Mouse (Mus musculus) midbrain, embryonic 11.5 days (tissue): ENCODE measurements around the gene Ech1. TPM values are rescaled to one million over a fixed set of nuclear protein-coding genes. Genes with fewer than 3 reads are reported as not detected.
"Not testable (repeated sequence)": the region's sequence is repeated elsewhere in the genome, so short reads cannot be mapped to it uniquely, and the experiment has no call there.

Experiments
- ATAC-seq: fragments of 200-750 bp; cut with Nextera tagmentation; 2 replicates; pipeline ENCODE4 v1.8.0; 2017; ENCODE audit warnings: moderate TSS enrichment, moderate library complexity; ENCODE audit not compliant: low FRiP score
- DNase-seq: peaks from one replicate; pipeline ENCODE4 v3.0.0; 2015; ENCODE audit warnings: low spot score; ENCODE audit errors: missing footprints
- H3K27ac ChIP-seq: fragments of 300-500 bp; sonication (generic); 2 replicates; pipeline ENCODE4 v1.5.1; 2014; ENCODE audit warnings: low read depth, low read length
- H3K27me3 ChIP-seq: fragments of 300-500 bp; sonication (generic); 2 replicates; pipeline ENCODE4 v1.6.1; 2014; ENCODE audit warnings: mild to moderate bottlenecking, low read length, moderate library complexity, mixed read lengths; ENCODE audit not compliant: control insufficient read depth, insufficient read depth
- H3K36me3 ChIP-seq: fragments of 300-500 bp; sonication (generic); 2 replicates; pipeline ENCODE4 v1.6.1; 2014; ENCODE audit warnings: mild to moderate bottlenecking, low read length, moderate library complexity, mixed read lengths; ENCODE audit not compliant: control insufficient read depth, insufficient read depth
- H3K4me1 ChIP-seq: fragments of 300-500 bp; sonication (generic); 2 replicates; pipeline ENCODE4 v1.6.1; 2014; ENCODE audit warnings: low read length; ENCODE audit not compliant: control insufficient read depth, insufficient read depth
- H3K4me2 ChIP-seq: fragments of 300-500 bp; sonication (generic); 2 replicates; pipeline ENCODE4 v1.6.1; 2014; ENCODE audit warnings: mild to moderate bottlenecking, moderate library complexity
- H3K4me3 ChIP-seq: fragments of 300-500 bp; sonication (generic); 2 replicates; pipeline ENCODE4 v1.5.1; 2014; ENCODE audit warnings: low read depth, low read length
- H3K9ac ChIP-seq: fragments of 300-500 bp; sonication (generic); 2 replicates; pipeline ENCODE4 v1.6.1; 2014; ENCODE audit warnings: low read length
- H3K9me3 ChIP-seq: fragments of 300-500 bp; sonication (generic); 2 replicates; pipeline ENCODE4 v1.6.1; 2016; ENCODE audit warnings: low read length; ENCODE audit not compliant: control insufficient read depth
- WGBS: fragments of 180-500 bp; shearing (Covaris S2); extraction: QIAGEN DNeasy Blood & Tissue Kit; methylation state at CpG from one replicate; pipeline ENCODE4 v1.1.7; 2014; 5-methylcytosine and 5-hydroxymethylcytosine counted together
- polyA plus RNA-seq: library from polyadenylated mRNA; unstranded; fragments of >200 nt; fragmentation: Nextera tagmentation; extraction: Ambion mirVana; gene quantifications from 2 replicates; pipeline ENCODE4 v1.2.1, GENCODE M21; 2014

Ech1 gene
- polyA plus RNA-seq, 1 experiment from 2014 or later: 80.5 TPM

DNA sequence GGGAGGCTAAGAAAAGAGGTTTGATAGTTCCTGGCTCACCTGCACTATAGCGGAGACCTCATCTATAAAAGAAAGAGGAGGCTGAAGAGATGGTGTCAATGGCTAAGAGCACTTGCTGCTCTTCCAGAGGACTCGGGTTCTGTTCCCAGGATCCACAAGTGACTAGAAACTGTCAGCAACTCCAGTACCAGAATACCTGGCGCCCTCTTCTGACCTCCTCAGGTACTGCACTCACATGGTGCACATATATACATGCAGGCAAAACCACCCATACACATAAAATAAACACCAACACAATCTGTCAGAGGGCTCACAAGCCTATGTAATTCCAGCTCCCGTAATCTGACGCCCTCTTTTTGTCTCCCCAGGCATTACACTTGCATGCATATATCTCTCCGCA, 35.9 kb downstream of the Ech1 start:
- ATAC-seq (no peak), DNase-seq (no peak)
- H3K4me1 ChIP-seq: peaks cover under 1% of the 10 kb centered on the region; the same call in 1 of the 2 replicates
- WGBS: 89% methylated on average over 6 of the region's 6 CpGs
- no peak overlapping the region for H3K4me2 ChIP-seq
- no peak overlapping the region for H3K9ac ChIP-seq
- peaks cover 4% of the 10 kb centered on the region; the same call in 1 of the 2 replicates for H3K9me3 ChIP-seq
- no peaks in the 10 kb centered on the region for H3K27me3 ChIP-seq
- no peaks in the 10 kb centered on the region for H3K36me3 ChIP-seq
- H3K27ac ChIP-seq: no peak overlapping the region
- H3K4me3 ChIP-seq: no peak overlapping the region

DNA sequence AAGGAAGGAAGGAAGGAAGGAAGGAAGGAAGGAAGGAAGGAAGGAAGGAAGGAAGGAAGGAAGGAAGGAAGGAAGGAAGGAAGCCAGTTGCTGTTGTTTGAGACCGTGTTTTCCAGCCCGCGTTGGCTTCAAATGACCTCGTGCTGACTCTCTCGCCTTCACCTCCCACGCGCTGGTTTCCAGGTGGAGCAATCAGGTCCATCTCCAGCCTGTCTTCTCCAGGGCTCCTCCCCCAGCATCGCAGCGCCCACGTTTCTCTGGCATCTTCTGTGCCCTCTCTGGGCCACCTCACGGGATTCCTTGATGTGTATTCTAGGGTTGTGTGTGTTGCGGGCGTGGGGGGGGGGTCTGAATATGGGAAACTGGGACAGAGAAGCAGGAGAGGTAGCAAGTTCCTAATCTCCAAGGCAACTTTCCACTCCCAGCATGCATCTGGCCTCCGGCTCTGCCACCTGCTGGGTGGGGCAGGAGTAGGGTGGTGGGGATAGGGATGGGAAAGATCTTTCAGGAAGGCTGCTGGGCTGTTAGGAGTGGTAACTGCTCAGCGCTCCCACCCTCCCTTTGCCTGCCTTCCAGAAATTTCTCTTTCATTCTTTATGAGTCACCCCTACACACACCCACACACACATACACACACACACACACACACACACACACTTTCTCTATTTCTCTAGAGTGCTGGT, 37.9 kb downstream of the Ech1 start:
- WGBS: 86% methylated on average over 15 of the region's 15 CpGs
- Histone ChIP-seq H3K9me3 (peaks cover 4% of the 10 kb centered on the region; the same call in 1 of the 2 replicates), H3K4me3 (no peak overlapping the region), H3K4me1 (peaks cover 2% of the 10 kb centered on the region; the same call in 1 of the 2 replicates), H3K4me2 (no peak overlapping the region), H3K27ac (no peak overlapping the region), H3K9ac (no peak overlapping the region), H3K27me3 (no peaks in the 10 kb centered on the region), H3K36me3 (no peaks in the 10 kb centered on the region)
- no peak for DNase-seq
- no peak for ATAC-seq

DNA sequence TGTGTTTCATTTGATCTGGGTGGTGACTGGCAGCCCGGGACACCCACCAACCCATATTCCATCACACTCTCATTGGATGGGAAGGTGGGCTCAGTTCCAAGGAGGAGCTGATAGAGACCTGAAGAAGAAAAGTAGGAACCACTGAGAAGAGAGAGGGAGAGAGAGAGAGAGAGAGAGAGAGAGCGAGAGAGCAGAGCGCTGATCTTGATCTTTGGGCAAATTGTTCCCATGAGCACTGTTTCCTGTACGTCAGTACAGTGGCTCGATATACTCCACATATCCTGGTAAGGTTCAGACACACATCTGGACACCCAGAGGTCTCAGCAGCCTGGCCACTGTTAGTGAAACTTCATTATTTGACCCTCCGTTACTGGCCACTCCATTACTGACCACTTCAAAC, 38.5 kb downstream of the Ech1 start, which contains the start of gene Lgals7:
Gene Lgals7, plus strand, starts transcription at position 314 of the 400 bp plus-strand sequence.
- H3K9ac ChIP-seq: no peak within 1 kb of the TSS; the same call in 1 of the 2 replicates
- H3K4me1 ChIP-seq: peaks cover 2% of the 10 kb centered on the region; the same call in 1 of the 2 replicates
- H3K36me3 ChIP-seq: no peaks in the 10 kb centered on the region
- 91% methylated on average over 6 of the region's 6 CpGs for WGBS
- DNase-seq (no peak), ATAC-seq (no peak)
- no peaks in the 10 kb centered on the region for H3K27me3 ChIP-seq
- peaks cover 4% of the 10 kb centered on the region; the same call in 1 of the 2 replicates for H3K9me3 ChIP-seq
- H3K4me3 ChIP-seq: no peak within 1 kb of the TSS
- H3K27ac ChIP-seq: no peak within 1 kb of the TSS
- H3K4me2 ChIP-seq: no peak within 1 kb of the TSS

DNA sequence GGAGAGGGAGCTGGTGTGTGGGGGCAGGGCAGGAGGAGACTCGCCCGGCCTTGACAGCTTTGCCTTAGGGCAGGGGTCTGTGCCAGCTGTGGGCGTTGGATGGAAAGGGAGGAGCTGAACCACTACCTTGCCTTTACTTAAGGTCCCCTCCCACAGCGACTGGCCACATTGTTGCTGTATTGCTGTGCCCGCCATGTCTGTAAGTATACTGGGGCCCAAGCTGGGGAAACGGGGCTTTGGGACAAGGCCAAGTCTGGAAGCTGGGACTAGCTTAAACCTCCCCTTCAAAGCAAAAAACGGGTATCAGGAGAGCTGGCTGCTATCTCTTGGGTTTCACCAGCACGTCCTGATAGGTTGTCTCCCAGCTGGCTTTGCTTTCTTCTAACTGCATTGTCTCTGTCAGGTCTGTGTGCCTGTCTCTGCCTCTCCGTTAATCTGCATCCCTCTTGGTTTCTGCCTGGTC, 39.3 kb downstream of the Ech1 start:
- ATAC-seq: no peak
- no peak overlapping the region for H3K4me2 ChIP-seq
- H3K9ac ChIP-seq: no peak overlapping the region; the same call in 1 of the 2 replicates

DNA sequence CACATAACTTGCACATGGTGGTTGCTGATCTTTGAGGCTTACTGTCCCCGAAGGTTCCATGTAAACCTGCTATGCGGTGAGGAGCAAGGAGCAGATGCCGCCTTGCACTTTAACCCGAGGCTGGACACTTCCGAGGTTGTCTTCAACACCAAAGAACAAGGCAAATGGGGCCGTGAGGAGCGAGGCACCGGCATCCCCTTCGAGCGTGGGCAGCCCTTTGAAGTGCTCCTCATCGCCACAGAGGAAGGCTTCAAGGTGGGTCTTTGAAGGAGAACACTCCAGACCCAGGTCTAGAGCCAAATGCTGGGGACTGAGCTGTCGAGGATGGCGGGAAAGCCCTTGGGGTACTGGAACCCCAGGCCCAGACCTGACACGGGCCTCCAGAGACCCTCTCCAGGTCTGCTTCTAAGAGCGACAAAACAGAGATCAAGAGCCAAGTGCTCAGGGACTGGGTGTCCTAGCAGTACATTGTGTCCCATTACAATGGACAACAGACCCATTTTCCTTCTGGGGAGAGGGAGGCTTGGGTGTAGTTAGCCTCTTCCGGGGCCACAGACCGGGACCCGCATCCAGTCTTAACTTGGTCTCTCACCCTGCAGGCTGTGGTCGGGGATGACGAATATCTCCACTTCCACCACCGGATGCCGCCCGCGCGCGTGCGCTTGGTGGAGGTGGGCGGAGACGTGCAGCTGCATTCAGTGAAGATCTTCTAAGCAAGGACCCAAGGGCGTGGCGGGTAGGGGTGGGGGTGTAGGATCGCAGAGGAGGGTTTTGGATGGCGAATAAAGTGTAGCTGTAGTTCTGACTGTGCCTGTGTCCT, 40.7 kb downstream of the Ech1 start:
- peak overlapping the region; percentile 9; the same call in 1 of the 2 replicates for H3K4me3 ChIP-seq
- H3K9me3 ChIP-seq: peaks cover 4% of the 10 kb centered on the region; the same call in 1 of the 2 replicates
- no peak overlapping the region for H3K9ac ChIP-seq
- peak overlapping the region; percentile 34 for H3K4me2 ChIP-seq
- ATAC-seq (peak; percentile 66), DNase-seq (peak; percentile 92)
- H3K27ac ChIP-seq: no peak overlapping the region
- no peaks in the 10 kb centered on the region for H3K36me3 ChIP-seq
- H3K4me1 ChIP-seq: peaks cover 2% of the 10 kb centered on the region; the same call in 1 of the 2 replicates
- no peaks in the 10 kb centered on the region for H3K27me3 ChIP-seq
- WGBS: 50% methylated on average over 33 of the region's 33 CpGs

More for the DNA sequence above, 39.3 kb downstream of the Ech1 start:
- Histone ChIP-seq H3K4me3 (no peak overlapping the region), H3K9me3 (peaks cover 4% of the 10 kb centered on the region; the same call in 1 of the 2 replicates), H3K4me1 (peaks cover 2% of the 10 kb centered on the region; the same call in 1 of the 2 replicates), H3K27ac (no peak overlapping the region), H3K36me3 (no peaks in the 10 kb centered on the region), H3K27me3 (no peaks in the 10 kb centered on the region)
- WGBS: 64% methylated on average over 9 of the region's 9 CpGs
- no peak for DNase-seq

DNA sequence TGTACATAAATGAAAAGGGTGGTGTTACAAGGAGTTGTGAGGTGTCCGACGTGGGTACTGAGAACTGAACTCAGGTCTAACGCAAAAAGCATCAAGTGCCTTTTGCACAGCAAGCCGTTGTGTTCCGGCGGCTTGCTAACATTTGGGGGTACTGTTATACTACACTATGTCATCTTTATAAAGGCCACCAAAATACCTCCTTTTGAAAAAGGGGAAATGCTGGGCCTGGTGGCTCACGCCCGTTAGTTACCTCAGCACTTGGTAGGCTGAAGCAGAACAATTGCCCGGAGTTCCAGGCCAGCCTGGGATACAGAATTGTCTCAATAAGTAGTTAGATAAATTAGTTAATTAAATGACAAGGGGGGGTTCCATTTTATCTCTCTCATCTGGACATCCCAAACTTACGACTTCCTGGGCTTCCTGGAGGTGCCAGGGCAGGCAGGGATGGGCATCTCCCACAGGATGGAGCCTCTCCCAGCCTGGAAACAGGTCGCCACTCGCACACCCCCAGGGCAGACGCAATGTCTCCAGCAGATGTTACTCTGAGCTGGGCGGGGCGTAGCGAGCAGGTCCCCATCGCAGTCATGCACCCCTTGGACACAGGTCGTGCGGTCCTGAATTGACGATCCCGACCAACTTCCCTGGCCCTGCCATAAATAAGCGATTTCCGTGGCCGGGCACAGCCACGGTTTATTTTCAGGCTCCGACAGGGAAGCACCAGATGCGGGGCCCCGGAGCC, 41.9 kb downstream of the Ech1 start:
- DNase-seq (no peak), ATAC-seq (no peak)
- Histone ChIP-seq H3K27me3 (no peaks in the 10 kb centered on the region), H3K4me1 (peaks cover 2% of the 10 kb centered on the region; the same call in 1 of the 2 replicates), H3K9me3 (no peaks in the 10 kb centered on the region), H3K4me2 (no peak overlapping the region), H3K4me3 (no peak overlapping the region), H3K9ac (no peak overlapping the region), H3K36me3 (no peaks in the 10 kb centered on the region), H3K27ac (no peak overlapping the region)
- 91% methylated on average over 28 of the region's 28 CpGs for WGBS

DNA sequence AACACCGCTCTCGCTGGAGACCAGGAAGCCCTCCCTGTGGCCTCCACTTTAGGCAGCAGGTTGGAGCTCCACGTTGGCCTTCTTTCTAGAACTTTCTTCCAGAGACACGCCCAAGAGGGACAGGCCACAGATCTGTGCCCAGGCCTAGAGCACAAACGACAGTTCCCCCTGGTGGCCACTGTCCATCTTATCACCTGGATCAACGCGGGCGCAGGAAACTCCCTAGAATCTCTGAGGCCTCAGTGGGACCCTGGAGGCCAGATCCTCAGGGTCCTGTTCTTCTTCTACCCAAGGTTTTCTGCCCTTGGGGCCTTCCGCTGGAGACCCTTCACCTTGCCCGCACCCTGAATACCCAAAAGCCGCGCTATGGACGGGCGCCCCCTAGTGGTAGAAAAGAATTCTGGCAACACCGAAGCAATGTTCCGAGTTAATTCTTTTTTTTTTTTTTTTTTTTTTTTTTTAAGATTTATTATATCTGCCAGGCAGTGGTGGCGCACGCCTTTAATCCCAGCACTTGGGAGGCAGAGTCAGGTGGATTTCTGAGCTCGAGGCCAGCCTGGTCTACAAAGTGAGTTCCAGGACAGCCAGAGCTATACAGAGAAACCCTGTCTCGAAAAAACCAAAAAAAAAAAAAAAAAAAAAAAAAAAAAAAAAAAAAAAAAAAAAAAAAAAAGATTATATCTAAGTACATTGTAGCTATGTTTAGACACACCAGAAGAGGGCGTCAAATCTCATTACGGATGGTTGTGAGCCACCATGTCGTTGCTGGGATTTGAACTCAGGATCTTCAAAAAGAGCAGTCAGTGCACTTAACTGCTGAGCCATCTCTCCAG, 42.7 kb downstream of the Ech1 start:
- 30% methylated on average over 23 of the region's 23 CpGs for WGBS
- not testable (repeated sequence) for H3K27ac ChIP-seq

More for the DNA sequence above, 42.7 kb downstream of the Ech1 start:
- DNase-seq (peak; percentile 97), ATAC-seq (peak; percentile 38; the same call in 1 of the 2 replicates)
- not testable (repeated sequence) for H3K27me3 ChIP-seq, H3K36me3 ChIP-seq, H3K4me1 ChIP-seq, H3K4me2 ChIP-seq, H3K9ac ChIP-seq, H3K4me3 ChIP-seq, H3K9me3 ChIP-seq
